Mouse (Mus musculus): ENCODE results near the gene Larp6. TPM values are rescaled to one million over a fixed set of nuclear protein-coding genes. Genes with fewer than 3 reads are reported as not detected.

The Larp6 gene
- total and polyA plus RNA-seq, 3 experiments: not detected

DNA sequence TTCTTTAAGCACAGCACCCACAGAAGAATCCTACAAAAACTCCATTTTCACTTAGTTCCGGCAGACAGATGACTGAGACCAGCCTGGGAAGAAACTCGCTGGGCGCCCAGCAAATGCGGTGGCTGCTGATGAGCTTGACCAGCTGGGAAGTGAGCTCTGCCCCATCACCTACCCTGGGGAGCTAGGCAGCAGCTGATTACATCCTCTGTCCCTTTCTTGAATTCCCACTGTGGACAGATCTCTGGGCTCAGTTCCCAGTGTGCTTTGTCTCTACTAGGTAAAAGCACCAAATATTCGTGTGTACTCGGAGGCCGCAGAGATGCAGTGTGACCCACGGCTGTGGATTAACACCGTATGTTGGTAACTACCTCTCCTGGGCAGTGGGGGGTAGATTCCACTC is 55.6 kb downstream of the Larp6 start:
- Histone ChIP-seq H3K4me2 (ENCODE audit: insufficient read depth, low read depth, poor library complexity, severe bottlenecking) (no peak overlapping the region), H3K4me1 (ENCODE audit: control insufficient read depth in 1 of 2, insufficient read depth in 2 of 2) (peaks cover 0 to 21% of the 10 kb centered on the region in 2 experiments; a peak in 2 of 4 replicates), H3K9me3 (replicated peaks; ENCODE audit: low read length) (peaks cover 8% of the 10 kb centered on the region), H3K27me3 (replicated peaks) (no peaks in the 10 kb centered on the region), H3K79me2 (replicated peaks; ENCODE audit: control insufficient read depth, extremely low read depth, insufficient read depth, poor library complexity, severe bottlenecking) (no peaks in the 10 kb centered on the region), H3K9ac (ENCODE audit: insufficient read depth, low read depth) (no peak overlapping the region), H3K4me3 (replicated peaks in 1 of 3; ENCODE audit: low read depth in 2 of 3, low read length in 2 of 3, poor library complexity in 1 of 3) (no peak overlapping the region), H3K36me3 (replicated peaks in 1 of 2; ENCODE audit: control insufficient read depth in 1 of 2, insufficient read depth in 1 of 2, low read length in 1 of 2) (no peaks in the 10 kb centered on the region), H3K27ac (ENCODE audit: insufficient read depth, low read depth) (no peak overlapping the region)
- in situ Hi-C loops (cut with MboI; ENCODE audit: low pct_ligation_motif_present, low pct_unique_long_range_greater_than_20kb, low sequenced_read_pairs): no loop called here
- TF ChIP-seq ZMIZ1 (IDR thresholded peaks at IDR 0.05; ENCODE audit: low read depth, low read length) (no peak), ZC3H11A (IDR thresholded peaks at IDR 0.05; ENCODE audit: low read depth, low read length) (no peak), TCF12 (IDR thresholded peaks at IDR 0.05; ENCODE audit: low read depth, low read length) (no peak), ZKSCAN1 (IDR thresholded peaks at IDR 0.05; ENCODE audit: borderline replicate concordance, low read depth, low read length) (no peak), JUND (conservative IDR thresholded peaks at IDR 0.05; ENCODE audit: low read depth, low read length) (no peak)
- no peak for DNase-seq (ENCODE audit: extremely low read depth)
- dilution Hi-C loops (cut with MboI; ENCODE audit: extremely low pct_ligation_motif_present, extremely low pct_unique_long_range_greater_than_20kb, low sequenced_read_pairs): no loop called here

DNA sequence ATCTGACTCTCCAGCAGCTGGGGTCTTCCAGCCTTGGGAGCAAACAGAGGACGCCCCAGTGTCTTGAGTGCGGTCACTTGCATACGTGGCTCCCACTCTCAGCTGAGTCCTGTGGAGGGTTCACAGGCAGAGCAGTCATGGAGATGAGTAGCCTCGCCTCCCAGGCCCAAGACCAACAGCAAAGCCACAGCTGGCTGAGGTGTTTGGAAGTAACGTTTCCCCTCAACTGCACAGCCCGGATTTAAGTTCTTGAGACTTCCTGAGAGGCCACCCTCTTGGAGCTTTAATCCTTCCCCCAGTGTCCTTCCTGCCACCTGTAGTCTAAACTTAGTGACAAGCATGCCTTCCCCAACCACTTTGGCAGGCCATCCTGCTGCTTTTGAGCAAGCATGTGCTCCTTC is 56.9 kb downstream of the Larp6 start:
- H3K9me3 ChIP-seq (replicated peaks; ENCODE audit: low read length): peaks cover 8% of the 10 kb centered on the region
- H3K79me2 ChIP-seq (replicated peaks; ENCODE audit: control insufficient read depth, extremely low read depth, insufficient read depth, poor library complexity, severe bottlenecking): no peaks in the 10 kb centered on the region
- H3K27ac ChIP-seq (ENCODE audit: insufficient read depth, low read depth): no peak overlapping the region
- in situ Hi-C loops (cut with MboI; ENCODE audit: low pct_ligation_motif_present, low pct_unique_long_range_greater_than_20kb, low sequenced_read_pairs) (no loop called here), dilution Hi-C loops (cut with MboI; ENCODE audit: extremely low pct_ligation_motif_present, extremely low pct_unique_long_range_greater_than_20kb, low sequenced_read_pairs) (no loop called here)
- H3K4me2 ChIP-seq (ENCODE audit: insufficient read depth, low read depth, poor library complexity, severe bottlenecking): no peak overlapping the region
- no peak overlapping the region for H3K4me3 ChIP-seq (replicated peaks in 1 of 3; ENCODE audit: low read depth in 2 of 3, low read length in 2 of 3, poor library complexity in 1 of 3)
- peak; percentile 25 for DNase-seq (ENCODE audit: extremely low read depth)
- peaks cover 0 to 21% of the 10 kb centered on the region in 2 experiments; a peak in 2 of 4 replicates for H3K4me1 ChIP-seq (ENCODE audit: control insufficient read depth in 1 of 2, insufficient read depth in 2 of 2)
- TF ChIP-seq E2F4 (IDR thresholded peaks at IDR 0.05; ENCODE audit: insufficient replicate concordance, low read depth, low read length): no peak
- 0 out of 2 replicates have a peak, but pooled peaks have one; percentile 9 for TF ChIP-seq ETS1 (conservative IDR thresholded peaks at IDR 0.05; ENCODE audit: low read depth, low read length)
- TF ChIP-seq CTCF (conservative IDR thresholded peaks at IDR 0.05 in 1 of 2, IDR thresholded peaks at IDR 0.05 in 1 of 2; ENCODE audit: low read depth in 2 of 2, low read length in 2 of 2): no peak
- no peaks in the 10 kb centered on the region for H3K27me3 ChIP-seq (replicated peaks)
- no peaks in the 10 kb centered on the region for H3K36me3 ChIP-seq (replicated peaks in 1 of 2; ENCODE audit: control insufficient read depth in 1 of 2, insufficient read depth in 1 of 2, low read length in 1 of 2)
- H3K9ac ChIP-seq (ENCODE audit: insufficient read depth, low read depth): no peak overlapping the region

DNA sequence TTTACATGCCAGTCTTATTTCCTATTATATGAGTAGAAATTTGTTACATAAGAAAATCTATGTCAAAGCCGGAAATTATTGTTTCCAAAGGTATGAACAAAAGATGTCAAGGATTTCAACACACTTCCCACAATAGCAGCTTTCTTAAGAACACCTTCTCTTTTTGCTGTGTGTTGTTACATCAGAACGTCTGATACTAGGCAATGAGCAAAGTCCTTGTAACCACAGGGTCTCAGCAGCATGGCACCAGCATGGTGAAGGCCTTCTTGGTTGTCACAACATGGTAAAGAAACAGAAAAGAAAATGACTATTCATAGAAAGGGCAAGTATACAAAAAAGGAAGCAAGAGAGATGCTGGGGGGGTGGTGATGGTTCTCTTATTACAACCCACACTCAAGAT is 60.9 kb downstream of the Larp6 start:
- dilution Hi-C loops (cut with MboI; ENCODE audit: extremely low pct_ligation_motif_present, extremely low pct_unique_long_range_greater_than_20kb, low sequenced_read_pairs) (no loop called here), in situ Hi-C loops (cut with MboI; ENCODE audit: low pct_ligation_motif_present, low pct_unique_long_range_greater_than_20kb, low sequenced_read_pairs) (no loop called here)

More for the DNA sequence above, 60.9 kb downstream of the Larp6 start:
- no peak overlapping the region for H3K9ac ChIP-seq (ENCODE audit: insufficient read depth, low read depth)
- no peak overlapping the region for H3K4me3 ChIP-seq (replicated peaks in 1 of 3; ENCODE audit: low read depth in 2 of 3, low read length in 2 of 3, poor library complexity in 1 of 3)
- H3K4me1 ChIP-seq (ENCODE audit: control insufficient read depth in 1 of 2, insufficient read depth in 2 of 2): peaks cover 0 to 21% of the 10 kb centered on the region in 2 experiments; a peak in 2 of 4 replicates
- DNase-seq (ENCODE audit: extremely low read depth): no peak
- H3K79me2 ChIP-seq (replicated peaks; ENCODE audit: control insufficient read depth, extremely low read depth, insufficient read depth, poor library complexity, severe bottlenecking): no peaks in the 10 kb centered on the region
- H3K27ac ChIP-seq (ENCODE audit: insufficient read depth, low read depth): no peak overlapping the region
- H3K36me3 ChIP-seq (replicated peaks in 1 of 2; ENCODE audit: control insufficient read depth in 1 of 2, insufficient read depth in 1 of 2, low read length in 1 of 2): no peaks in the 10 kb centered on the region
- TF ChIP-seq ETS1 (conservative IDR thresholded peaks at IDR 0.05; ENCODE audit: low read depth, low read length) (no peak), MAZ (IDR thresholded peaks at IDR 0.05; ENCODE audit: low read depth, low read length) (no peak), ZMIZ1 (IDR thresholded peaks at IDR 0.05; ENCODE audit: low read depth, low read length) (no peak), ZNF384 (IDR thresholded peaks at IDR 0.05; ENCODE audit: low read depth, low read length) (no peak)
- H3K9me3 ChIP-seq (replicated peaks; ENCODE audit: low read length): peaks cover 8% of the 10 kb centered on the region
- no peak overlapping the region for H3K4me2 ChIP-seq (ENCODE audit: insufficient read depth, low read depth, poor library complexity, severe bottlenecking)
- H3K27me3 ChIP-seq (replicated peaks): no peaks in the 10 kb centered on the region
